Mouse (Mus musculus) brain, embryonic 18.5 days (tissue): ENCODE results near the gene Kcnk4.
"Not testable (repeated sequence)": the region's sequence is repeated elsewhere in the genome, so short reads cannot be mapped to it uniquely, and the experiment has no call there.

Experiments used
- DNase-seq: peaks from one replicate; pipeline ENCODE4 v3.0.0-alpha.2; 2012; ENCODE audit warnings: low read depth, low spot score

Gene Kcnk4

DNA sequence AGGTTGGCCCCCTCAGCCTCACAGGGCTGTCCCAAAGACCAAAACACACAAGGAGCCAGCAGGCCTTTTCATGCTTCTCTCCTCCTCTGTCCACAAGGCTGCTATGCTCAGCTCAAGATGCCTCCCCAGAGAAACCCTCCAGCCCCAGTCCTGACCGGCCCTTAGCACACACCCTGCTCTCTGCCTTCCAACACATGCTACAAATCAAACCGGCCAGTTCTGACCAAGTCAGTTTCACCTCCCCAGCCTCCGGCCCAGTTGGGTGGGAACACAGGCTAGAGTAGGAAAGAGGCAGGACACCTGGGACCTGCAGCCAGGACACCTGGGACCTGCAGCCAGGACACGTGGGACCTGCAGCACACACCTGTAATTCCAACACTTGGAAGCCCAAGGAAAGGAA, 17.8 kb downstream of the Kcnk4 start:
- no peak for DNase-seq

- DNase-seq = no peak
Measured at GRCm38 (mm10) chr19:6915276-6915675, 19.0 kb downstream of the Kcnk4 start.

DNA sequence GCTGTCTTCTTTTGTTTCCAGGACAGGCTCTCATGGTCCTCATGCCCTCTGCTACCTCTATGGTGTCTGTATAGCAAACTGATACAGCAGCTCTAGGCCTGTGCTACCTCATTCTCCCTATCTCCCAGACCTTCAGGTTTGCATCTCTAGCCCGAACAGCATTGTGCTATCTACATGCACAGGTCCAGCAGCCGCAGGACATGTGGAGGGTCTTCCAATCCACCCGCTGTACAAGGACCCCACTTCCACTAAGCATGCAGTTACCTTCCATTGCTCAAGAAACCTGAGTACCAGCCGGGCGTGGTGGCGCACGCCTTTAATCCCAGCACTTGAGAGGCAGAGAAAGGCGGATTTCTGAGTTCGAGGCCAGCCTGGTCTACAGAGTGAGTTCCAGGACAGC, 19.8 kb downstream of the Kcnk4 start:
- DNase-seq = no peak

DNA sequence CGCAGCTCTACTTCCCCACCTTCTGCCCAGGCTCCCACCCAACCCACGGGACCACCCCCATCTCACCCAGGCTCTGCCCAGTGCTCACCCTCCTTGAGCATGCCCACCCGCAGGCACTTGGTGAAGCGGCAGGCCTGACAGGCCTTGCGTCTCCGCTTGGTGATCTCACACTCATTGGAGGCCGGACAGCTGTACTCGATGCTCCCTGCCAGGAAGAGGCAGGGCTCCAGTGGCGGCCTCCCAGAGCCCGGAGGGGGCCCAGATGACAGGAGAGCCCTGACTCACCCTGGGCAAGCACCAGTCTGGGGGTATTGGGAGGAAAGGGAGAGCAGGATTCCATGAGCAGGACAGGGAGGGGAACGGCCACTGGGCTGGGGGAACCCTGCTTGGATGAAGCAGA, 20.3 kb downstream of the Kcnk4 start:
- no peak for DNase-seq

DNA sequence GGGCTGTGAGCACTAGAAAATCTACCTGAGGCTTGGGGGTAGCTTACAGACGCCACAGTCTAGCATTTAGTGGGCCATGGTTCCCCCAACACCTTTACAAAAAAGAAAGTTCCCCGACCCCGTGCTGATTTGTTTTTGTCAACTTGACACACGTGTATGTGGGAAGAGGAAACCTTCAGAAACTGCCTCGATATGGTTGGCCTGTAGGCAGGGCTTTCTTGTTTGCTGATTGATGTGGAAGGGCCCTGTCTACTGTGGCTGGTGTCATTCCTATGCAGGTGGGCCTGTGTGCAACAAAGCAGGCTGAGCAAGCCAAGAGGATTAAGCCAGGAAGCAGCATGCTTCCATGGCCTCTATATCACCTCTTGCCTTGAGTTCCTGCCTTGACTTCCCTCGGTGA, 21.3 kb downstream of the Kcnk4 start:
- DNase-seq = no peak

GRCm38 (mm10) chr19:6912205-6912970, 21.9 kb downstream of the Kcnk4 start:
- no peak for DNase-seq

- DNase-seq = no peak
Measured at GRCm38 (mm10) chr19:6911101-6912074, 22.9 kb downstream of the Kcnk4 start.

DNA sequence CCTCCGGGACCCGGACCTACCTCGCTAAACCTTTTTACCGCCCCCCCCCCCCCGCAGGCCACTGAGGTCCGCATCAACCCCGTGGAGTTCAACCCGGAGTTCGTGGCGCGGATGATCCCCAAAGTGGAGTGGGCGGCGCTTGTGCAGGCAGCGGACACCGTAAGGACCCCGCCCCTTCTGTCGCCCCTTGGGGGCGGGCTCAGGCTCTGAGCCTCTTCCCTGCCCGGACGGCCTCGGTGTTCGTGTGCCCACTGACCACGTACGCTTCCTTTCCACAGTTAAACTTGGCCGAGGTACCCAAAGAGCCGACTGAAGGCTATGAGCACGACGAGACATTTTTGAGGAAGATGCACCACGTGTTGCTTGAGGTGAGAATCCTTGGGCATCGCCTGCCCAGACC, 24.0 kb downstream of the Kcnk4 start:
- DNase-seq = not testable (repeated sequence)

- peak; percentile 94 for DNase-seq
Measured at GRCm38 (mm10) chr19:6909507-6910289, 24.6 kb downstream of the Kcnk4 start, which contains the start of the genes Trmt112 and Prdx5. Gene Trmt112 (plus strand): TSS chr19:6909698. Gene Prdx5 (minus strand): TSS chr19:6910106.

DNA sequence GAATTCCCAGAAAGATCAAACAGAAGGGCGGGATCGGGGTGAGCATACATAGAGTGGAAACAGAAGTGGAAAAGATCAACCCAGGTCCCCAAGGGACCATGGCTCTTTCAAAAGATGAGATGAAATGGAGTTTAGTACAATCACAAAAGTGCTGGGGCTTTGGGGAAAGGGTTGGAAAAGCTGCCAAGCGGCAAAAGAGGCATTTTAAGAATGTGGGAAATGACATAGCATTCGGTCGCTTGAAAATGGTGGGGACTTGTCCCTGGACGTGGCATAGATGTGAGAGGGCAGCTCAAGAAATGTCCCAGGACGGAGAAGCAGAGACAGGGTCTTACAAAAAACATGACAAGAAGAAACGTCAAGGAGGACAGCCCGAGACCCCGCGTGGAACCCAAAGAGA, 25.3 kb downstream of the Kcnk4 start:
- no peak for DNase-seq

GRCm38 (mm10) chr19:6907811-6908540, 26.3 kb downstream of the Kcnk4 start:
- no peak for DNase-seq

GRCm38 (mm10) chr19:6907094-6907493, 27.2 kb downstream of the Kcnk4 start:
- no peak for DNase-seq

GRCm38 (mm10) chr19:6906199-6906598, 28.1 kb downstream of the Kcnk4 start:
- DNase-seq = no peak

DNA sequence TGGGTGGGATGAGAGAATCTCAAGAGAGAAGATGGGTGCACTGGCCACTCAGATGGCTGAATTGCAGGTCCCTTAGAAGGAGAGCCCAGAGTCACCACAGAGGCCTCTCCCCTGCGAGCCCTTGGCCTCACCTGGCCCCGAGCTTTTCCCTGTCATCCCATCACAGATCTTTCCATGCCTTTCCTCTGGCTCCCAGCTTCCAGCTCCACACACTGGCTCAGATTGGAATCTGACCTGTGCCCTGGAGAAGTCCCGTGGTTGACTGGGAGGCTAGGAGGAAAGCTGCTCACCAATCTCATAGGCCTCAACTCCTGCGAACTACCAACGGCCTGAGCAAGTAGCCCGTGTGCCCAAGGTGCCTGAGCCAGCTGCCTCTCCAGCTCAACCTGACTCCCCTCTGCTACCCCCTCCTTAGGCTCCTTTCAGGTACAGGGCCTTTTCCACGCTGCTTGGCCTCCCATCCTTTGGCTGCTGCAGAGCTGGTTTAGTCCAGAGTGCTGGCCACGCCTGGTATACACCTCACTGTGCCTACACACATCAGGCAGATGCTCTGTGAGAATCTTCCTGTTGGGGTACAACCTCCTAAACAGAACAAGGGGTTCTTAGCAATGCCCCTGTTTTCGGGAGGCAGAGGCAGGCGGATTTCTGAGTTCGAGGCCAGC, 28.7 kb downstream of the Kcnk4 start:
- DNase-seq = no peak

- DNase-seq = no peak
Measured at GRCm38 (mm10) chr19:6904846-6905245, 29.5 kb downstream of the Kcnk4 start.

DNA sequence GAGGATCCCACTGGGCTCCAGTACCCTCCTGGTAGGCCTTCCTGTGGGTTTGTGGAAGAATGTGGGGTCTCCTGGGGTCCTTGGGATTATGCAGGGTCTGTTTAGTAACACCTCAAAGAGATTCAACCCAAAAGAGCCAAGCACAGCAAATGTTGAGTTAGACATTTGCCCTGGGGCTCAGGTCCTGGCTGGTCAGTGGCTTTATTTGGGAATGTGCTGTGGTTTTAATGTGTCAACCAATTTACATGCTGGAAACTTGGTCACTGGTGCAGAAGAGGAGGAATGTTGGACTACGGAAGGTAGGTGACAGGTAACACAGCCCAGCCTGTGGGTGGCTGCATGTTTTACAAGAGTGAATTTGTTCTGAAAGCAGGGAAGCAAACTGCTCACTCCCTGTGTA, 31.3 kb downstream of the Kcnk4 start:
- no peak for DNase-seq

- DNase-seq = no peak
Measured at GRCm38 (mm10) chr19:6899641-6900040, 34.7 kb downstream of the Kcnk4 start.

DNA sequence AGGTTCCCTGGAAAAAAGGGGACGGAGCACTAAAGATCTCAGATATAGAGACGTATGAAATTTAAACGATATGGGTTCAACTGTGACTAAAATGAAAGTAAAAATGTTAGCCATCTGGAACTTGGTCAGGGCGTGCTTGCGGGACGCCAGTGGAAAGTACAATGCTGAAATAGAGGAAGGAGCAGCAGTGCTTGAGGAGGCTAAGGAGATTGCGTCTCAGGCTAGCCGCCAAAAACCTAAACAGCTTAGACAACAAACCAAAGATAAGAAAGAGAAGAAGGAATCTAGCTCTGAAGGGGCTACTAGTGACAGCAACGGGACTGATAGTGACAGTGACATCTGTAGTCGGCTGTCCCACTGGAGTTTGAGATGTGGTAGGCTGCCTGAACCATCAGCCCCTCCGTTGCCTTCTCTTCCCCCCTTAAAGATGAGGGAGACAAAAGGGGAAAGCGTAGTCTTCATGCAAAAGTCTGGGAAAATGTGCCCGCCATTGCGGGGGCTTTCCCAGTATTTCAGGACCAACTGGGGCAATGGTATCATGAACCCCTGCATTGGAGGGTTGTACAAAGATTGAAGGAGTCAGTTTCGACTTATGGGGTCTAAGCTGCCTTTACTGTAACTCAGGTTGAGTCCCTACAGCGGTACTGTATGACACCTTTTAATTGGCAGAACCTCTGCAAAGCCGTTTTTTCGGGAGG, 38.6 kb downstream of the Kcnk4 start:
- DNase-seq = not testable (repeated sequence)

- no peak for DNase-seq
Measured at GRCm38 (mm10) chr19:6893731-6894451, 40.4 kb downstream of the Kcnk4 start.
